ENCODE assay signal across 23 mouse cellular contexts in the genomic region with DNA sequence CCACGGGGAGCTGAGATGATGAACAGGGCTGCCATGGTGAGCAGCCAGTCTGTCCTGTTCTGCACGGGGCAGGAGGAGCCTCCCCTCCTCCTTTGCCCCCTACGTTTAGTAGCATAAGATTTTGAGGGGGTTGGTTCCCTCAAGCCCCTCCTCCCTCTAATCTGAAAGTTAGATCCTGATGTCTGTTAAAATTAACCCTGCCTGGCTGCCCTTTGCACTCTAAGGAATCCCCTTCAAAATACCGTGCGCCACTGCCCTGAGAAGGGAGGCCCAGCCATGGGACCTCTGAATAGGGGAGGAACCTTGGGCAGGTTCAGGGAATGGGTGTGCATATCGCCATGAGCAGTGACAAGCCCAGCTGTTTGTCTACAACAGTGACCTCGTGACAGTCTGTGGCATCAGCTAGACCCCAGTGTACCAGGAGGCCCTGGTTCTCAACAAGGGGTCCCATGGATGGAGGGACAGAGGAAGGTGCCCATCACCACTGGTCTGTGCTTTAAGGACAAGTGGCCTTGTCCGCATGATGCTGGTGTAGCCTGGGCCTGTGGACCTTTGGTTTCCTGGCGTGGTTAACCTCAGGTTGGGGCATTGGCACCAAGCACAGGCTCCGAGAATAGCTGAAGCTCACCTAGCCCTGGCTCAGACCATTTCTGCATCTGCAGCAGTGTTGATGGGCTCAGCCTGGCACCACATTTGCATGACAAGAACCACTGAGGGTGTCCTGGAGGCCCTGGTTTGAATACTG. TPM values are rescaled to one million over a fixed set of nuclear protein-coding genes. Genes with fewer than 3 reads are reported as not detected.
DNase-seq lines count a peak whose midpoint lies in the region; ATAC-seq and TF ChIP-seq lines count a peak whose summit lies in the region.
"Had no signal": no experiment of that assay in that cellular context is flagged by ENCODE, and none has a peak within 500 bp of the region (broad histone marks: within the 10 kb centered on the region; RNA-seq: fewer than 3 reads in every experiment).

No protein-coding gene starts in this region.

- H3K27ac ChIP-seq in hindbrain, embryonic 10.5 days = no peak overlapping the region
- no peak overlapping the region for H3K27ac ChIP-seq in hindbrain, embryonic 16.5 days (ENCODE audit: low read depth, low read length)
- H3K27ac ChIP-seq in kidney, embryonic 15.5 days = no peak overlapping the region
- H3K27ac ChIP-seq: forebrain, embryonic 12.5 days; heart, embryonic 13.5 days; hindbrain, postnatal 0 days; kidney, postnatal 0 days; macrophage; neural tube, embryonic 12.5 days; stomach, postnatal 0 days had no signal

- H3K36me3 ChIP-seq in hindbrain, embryonic 10.5 days = peaks cover 20% of the 10 kb centered on the region
- peaks cover 8% of the 10 kb centered on the region; the same call in 1 of the 2 replicates for H3K36me3 ChIP-seq in hindbrain, embryonic 16.5 days (ENCODE audit: control insufficient read depth, insufficient read depth, low read length)
- H3K36me3 ChIP-seq in G1E (replicated peaks) = peaks cover 58% of the 10 kb centered on the region
- peaks cover 32% of the 10 kb centered on the region for H3K36me3 ChIP-seq in kidney, embryonic 15.5 days

- peak overlapping the region; percentile 68; the same call in 1 of the 2 replicates for H3K4me3 ChIP-seq in hindbrain, embryonic 10.5 days
- H3K4me3 ChIP-seq in hindbrain, embryonic 16.5 days (ENCODE audit: low read length) = no peak overlapping the region
- peak overlapping the region; percentile 33; the same call in 1 of the 2 replicates for H3K4me3 ChIP-seq in G1E (ENCODE audit: low read depth, low read length)
- 0 out of 2 replicates have a peak overlapping the region, but pooled peaks have one; percentile 4 for H3K4me3 ChIP-seq in kidney, embryonic 15.5 days (replicated peaks)
- H3K4me3 ChIP-seq: neural tube, embryonic 12.5 days had no signal

- H3K4me2 ChIP-seq in hindbrain, embryonic 16.5 days (ENCODE audit: low read length) = no peak overlapping the region
- 0 out of 2 replicates have a peak overlapping the region, but pooled peaks have one; percentile 4 for H3K4me2 ChIP-seq in kidney, embryonic 15.5 days

- H3K27me3 ChIP-seq in hindbrain, embryonic 10.5 days (ENCODE audit: insufficient read depth, poor library complexity, severe bottlenecking) = no peaks in the 10 kb centered on the region
- no peaks in the 10 kb centered on the region for H3K27me3 ChIP-seq in hindbrain, embryonic 16.5 days (replicated peaks; ENCODE audit: control insufficient read depth, insufficient read depth, low read length)
- H3K27me3 ChIP-seq in G1E (ENCODE audit: insufficient read depth, low read length) = peaks cover 2% of the 10 kb centered on the region
- H3K27me3 ChIP-seq in kidney, embryonic 15.5 days = no peaks in the 10 kb centered on the region
- H3K27me3 ChIP-seq: heart, embryonic 13.5 days; neural tube, embryonic 12.5 days had no signal

- H3K4me1 ChIP-seq in hindbrain, embryonic 10.5 days (replicated peaks) = peaks cover 25% of the 10 kb centered on the region
- H3K4me1 ChIP-seq in hindbrain, embryonic 16.5 days (ENCODE audit: control insufficient read depth, insufficient read depth, low read depth, low read length) = peaks cover 7% of the 10 kb centered on the region
- H3K4me1 ChIP-seq in G1E (ENCODE audit: insufficient read depth, low read depth, low read length) = peaks cover 25% of the 10 kb centered on the region
- H3K4me1 ChIP-seq in kidney, embryonic 15.5 days = peaks cover 15% of the 10 kb centered on the region

- TF ChIP-seq CTCF in G1E (IDR thresholded peaks at IDR 0.05; ENCODE audit: low read depth, low read length) = no peak

- WGBS in hindbrain, embryonic 10.5 days = 84% methylated on average over 10 of the region's 10 CpGs
- WGBS in hindbrain, embryonic 16.5 days = 84% methylated on average over 10 of the region's 10 CpGs
- WGBS in kidney, embryonic 15.5 days = 78% methylated on average over 10 of the region's 10 CpGs

- no peak for DNase-seq in hindbrain, embryonic 10.5 days (ENCODE audit: low spot score)
- DNase-seq in 416B (ENCODE audit: low read depth) = peak; percentile 34
- DNase-seq in G1E (ENCODE audit: low spot score) = no peak
- no peak for DNase-seq in urinary bladder, adult 2 months (ENCODE audit: low spot score)
- no peak for DNase-seq in spleen, postnatal 14 days (ENCODE audit: low spot score in 2 of 2)
- DNase-seq: adrenal gland, adult 2 months; embryo, embryonic 11 days; heart, postnatal 36 days; lung, adult 2 months; right cerebral cortex, postnatal 14 days; thymus, postnatal 14 days had no signal

- no peak overlapping the region for H3K9ac ChIP-seq in hindbrain, embryonic 16.5 days (ENCODE audit: low read depth, low read length)
- H3K9ac ChIP-seq in kidney, embryonic 15.5 days = no peak overlapping the region
- H3K9ac ChIP-seq: forebrain, embryonic 12.5 days; neural tube, embryonic 12.5 days had no signal

- no peak for ATAC-seq in hindbrain, embryonic 16.5 days
- no peak for ATAC-seq in G1E (ENCODE audit: extremely low read depth, insufficient number of reproducible peaks, low FRiP score, poor library complexity, severe bottlenecking)
- ATAC-seq in kidney, embryonic 15.5 days (replicated peaks; ENCODE audit: low FRiP score) = no peak
- ATAC-seq: CD4-positive, CD25-positive, alpha-beta regulatory T cell, adult 4 months; hindbrain, postnatal 0 days had no signal

- H3K9me3 ChIP-seq in hindbrain, embryonic 10.5 days = no peaks in the 10 kb centered on the region
- no peaks in the 10 kb centered on the region for H3K9me3 ChIP-seq in hindbrain, embryonic 16.5 days (ENCODE audit: control insufficient read depth, low read length)
- H3K9me3 ChIP-seq in G1E (replicated peaks) = no peaks in the 10 kb centered on the region
- no peaks in the 10 kb centered on the region for H3K9me3 ChIP-seq in kidney, embryonic 15.5 days (replicated peaks)
- H3K9me3 ChIP-seq: forebrain, embryonic 12.5 days; heart, embryonic 13.5 days; neural tube, embryonic 12.5 days had no signal

RNA-seq across cellular contexts. Expression of a gene that starts 1.9 kb away (rescaled TPM):
- 25.3 and 25.7 TPM in 2 replicates for polyA plus RNA-seq in hindbrain, embryonic 10.5 days (2016; fragmentation: Nextera tagmentation; extraction: Ambion mirVana)
- 29.9 and 30.4 TPM in 2 replicates for polyA plus RNA-seq in hindbrain, embryonic 16.5 days (2015; fragmentation: Nextera tagmentation; extraction: Ambion mirVana)
- 11.7 and 22.3 TPM in 2 replicates for total RNA-seq in G1E (2014; fragmentation: Nextera tagmentation)
- total RNA-seq in G1E (2017) = 28.4 and 29.2 TPM in 2 replicates
- 17.6 and 18.8 TPM in 2 replicates for polyA plus RNA-seq in G1E (2012)
- 30.6 and 31.8 TPM in 2 replicates for polyA plus RNA-seq in kidney, embryonic 15.5 days (2015; fragmentation: Nextera tagmentation; extraction: Ambion mirVana)
- polyA plus RNA-seq in urinary bladder, adult 2 months (2012; rRNA removed) = 24.8 and 26.1 TPM in 2 replicates

RNA-seq across cellular contexts. Expression of a gene that starts 10.0 kb away (rescaled TPM):
- 68.1 and 88.5 TPM in 2 replicates for polyA plus RNA-seq in hindbrain, embryonic 10.5 days (2016; fragmentation: Nextera tagmentation; extraction: Ambion mirVana)
- 149 and 169 TPM in 2 replicates for polyA plus RNA-seq in hindbrain, embryonic 16.5 days (2015; fragmentation: Nextera tagmentation; extraction: Ambion mirVana)
- total RNA-seq in G1E (2014; fragmentation: Nextera tagmentation) (7.0 and 11.7 TPM in 2 replicates), G1E (2017) (15.5 and 17.1 TPM in 2 replicates)
- 15.4 and 17.1 TPM in 2 replicates for polyA plus RNA-seq in G1E (2012)
- 63.0 and 74.8 TPM in 2 replicates for polyA plus RNA-seq in kidney, embryonic 15.5 days (2015; fragmentation: Nextera tagmentation; extraction: Ambion mirVana)
- polyA plus RNA-seq in urinary bladder, adult 2 months (2012; rRNA removed) = 47.5 and 66.1 TPM in 2 replicates

RNA-seq across cellular contexts. Expression of a gene that starts 10.9 kb away (rescaled TPM):
- 0.95 and 1.2 TPM in 2 replicates for polyA plus RNA-seq in hindbrain, embryonic 10.5 days (2016; fragmentation: Nextera tagmentation; extraction: Ambion mirVana)
- 0.21 and 0.28 TPM in 2 replicates for polyA plus RNA-seq in hindbrain, embryonic 16.5 days (2015; fragmentation: Nextera tagmentation; extraction: Ambion mirVana)
- total RNA-seq in G1E (2014; fragmentation: Nextera tagmentation) (not detected in 2 replicates), G1E (2017) (0.06 and 0.22 TPM in 2 replicates)
- 0.05 TPM in 1 of 2 replicates, not detected in the other for polyA plus RNA-seq in G1E (2012)
- polyA plus RNA-seq in kidney, embryonic 15.5 days (2015; fragmentation: Nextera tagmentation; extraction: Ambion mirVana) = 0.23 and 0.29 TPM in 2 replicates
- 0.06 and 0.18 TPM in 2 replicates for polyA plus RNA-seq in urinary bladder, adult 2 months (2012; rRNA removed)
- total RNA-seq: adrenal gland, adult 2 months; heart, postnatal 36 days; layer of hippocampus, postnatal 25 days; left cerebral cortex, postnatal 14 days had no signal
- polyA plus RNA-seq: macrophage had no signal

RNA-seq across cellular contexts. Expression of a gene that starts 17.2 kb away (rescaled TPM):
- 68.1 and 76.0 TPM in 2 replicates for polyA plus RNA-seq in hindbrain, embryonic 10.5 days (2016; fragmentation: Nextera tagmentation; extraction: Ambion mirVana)
- polyA plus RNA-seq in hindbrain, embryonic 16.5 days (2015; fragmentation: Nextera tagmentation; extraction: Ambion mirVana) = 99.9 and 103 TPM in 2 replicates
- total RNA-seq in G1E (2014; fragmentation: Nextera tagmentation) (24.1 and 24.8 TPM in 2 replicates), G1E (2017) (45.1 and 50.5 TPM in 2 replicates)
- polyA plus RNA-seq in G1E (2012) = 16.1 and 20.5 TPM in 2 replicates
- 91.7 and 101 TPM in 2 replicates for polyA plus RNA-seq in kidney, embryonic 15.5 days (2015; fragmentation: Nextera tagmentation; extraction: Ambion mirVana)
- polyA plus RNA-seq in urinary bladder, adult 2 months (2012; rRNA removed) = 96.2 and 131 TPM in 2 replicates

RNA-seq across cellular contexts. Expression of a gene that starts 20.0 kb away (rescaled TPM):
- polyA plus RNA-seq in hindbrain, embryonic 10.5 days (2016; fragmentation: Nextera tagmentation; extraction: Ambion mirVana) = 3.4 and 4.5 TPM in 2 replicates
- 1.6 and 2.2 TPM in 2 replicates for polyA plus RNA-seq in hindbrain, embryonic 16.5 days (2015; fragmentation: Nextera tagmentation; extraction: Ambion mirVana)
- total RNA-seq in G1E (2014; fragmentation: Nextera tagmentation) (not detected in 2 replicates), G1E (2017) (not detected in 2 replicates)
- polyA plus RNA-seq in G1E (2012) = not detected in 2 replicates
- not detected in 2 replicates for polyA plus RNA-seq in kidney, embryonic 15.5 days (2015; fragmentation: Nextera tagmentation; extraction: Ambion mirVana)
- not detected in 2 replicates for polyA plus RNA-seq in urinary bladder, adult 2 months (2012; rRNA removed)
- total RNA-seq: left cerebral cortex, postnatal 14 days had no signal
- polyA plus RNA-seq: adrenal gland, adult 2 months; CD4-positive, CD25-positive, alpha-beta regulatory T cell, adult 4 months; forebrain, embryonic 12.5 days; heart, embryonic 13.5 days; macrophage had no signal
